Mouse (Mus musculus) liver, embryonic 14.5 days (tissue): ENCODE data around the gene Slc9a6. TPM values are rescaled to one million over a fixed set of nuclear protein-coding genes. Genes with fewer than 3 reads are reported as not detected.
A peak's percentile ranks its signal among the peaks of the same experiment; 100 is the strongest.

ENCODE experiments used
- ATAC-seq: fragments of 200-750 bp; cut with Nextera tagmentation; 2 replicates; pipeline ENCODE4 v1.8.0; 2017; ENCODE audit warnings: moderate number of reproducible peaks, mild to moderate bottlenecking, moderate library complexity; ENCODE audit not compliant: insufficient read depth
- DNase-seq, 3 experiments: peaks; one replicate each; pipeline ENCODE4 v3.0.0-alpha.2; 2012 to 2013; ENCODE audit warnings: low read depth in 3 of 3, low spot score in 3 of 3
- H3K27ac ChIP-seq: fragments of 300-500 bp; sonication (generic); 2 replicates; pipeline ENCODE4 v1.5.1; 2014; ENCODE audit warnings: moderate library complexity, mild to moderate bottlenecking, control low read depth, inconsistent platforms
- H3K27me3 ChIP-seq: fragments of 300-500 bp; sonication (generic); 2 replicates; pipeline ENCODE4 v1.6.1; 2014; ENCODE audit warnings: mild to moderate bottlenecking, low read length, moderate library complexity; ENCODE audit not compliant: control insufficient read depth, insufficient read depth
- H3K36me3 ChIP-seq: fragments of 300-500 bp; sonication (generic); replicated peaks from 2 replicates; pipeline ENCODE4 v1.6.1; 2014; ENCODE audit warnings: low read depth; ENCODE audit not compliant: control insufficient read depth, insufficient read depth
- H3K4me1 ChIP-seq, 2 experiments: fragments of 200-500 bp in 1 of 2; fragments of 300-500 bp in 1 of 2; sonication (generic) in 1 of 2; replicated peaks; 2 replicates each; pipeline ENCODE4 v1.6.1; 2012 to 2014; ENCODE audit warnings: antibody characterized with exemption in 1 of 2, inconsistent platforms in 1 of 2, low read length in 1 of 2; ENCODE audit not compliant: control insufficient read depth in 2 of 2, insufficient read depth in 2 of 2
- H3K4me2 ChIP-seq: fragments of 300-500 bp; sonication (generic); 2 replicates; pipeline ENCODE4 v1.6.1; 2014; ENCODE audit warnings: low read depth, mild to moderate bottlenecking, control low read depth, moderate library complexity
- H3K4me3 ChIP-seq, 2 experiments: fragments of 200-500 bp in 1 of 2; fragments of 300-500 bp in 1 of 2; sonication (generic) in 1 of 2; 2 replicates each; pipeline ENCODE4 v1.5.1; 2012 to 2014; ENCODE audit warnings: low read depth in 2 of 2, low read length in 2 of 2, mild to moderate bottlenecking in 2 of 2, control low read depth in 1 of 2, inconsistent platforms in 1 of 2, moderate library complexity in 1 of 2; ENCODE audit not compliant: insufficient read depth in 1 of 2
- H3K9ac ChIP-seq: fragments of 300-500 bp; sonication (generic); replicated peaks from 2 replicates; pipeline ENCODE4 v1.6.1; 2014; ENCODE audit warnings: mild to moderate bottlenecking, control low read depth, moderate library complexity
- H3K9me3 ChIP-seq: fragments of 300-500 bp; sonication (generic); 2 replicates; pipeline ENCODE4 v1.6.1; 2016; ENCODE audit warnings: low read length, mixed read lengths; ENCODE audit not compliant: control insufficient read depth
- CTCF ChIP-seq: IDR thresholded peaks from 2 replicates; pipeline ENCODE4 v1.5.1; 2016; ENCODE audit warnings: antibody characterized with exemption, low read depth, control low read depth
- EP300 ChIP-seq: IDR thresholded peaks from 2 replicates; pipeline ENCODE4 v1.6.1; 2016; ENCODE audit warnings: antibody characterized with exemption, low read depth
- WGBS: fragments of 180-500 bp; shearing (Covaris S2); extraction: QIAGEN DNeasy Blood & Tissue Kit; methylation state at CpG from one replicate; pipeline ENCODE4 v1.1.7; 2014; ENCODE audit not compliant: insufficient replicate concordance; 5-methylcytosine and 5-hydroxymethylcytosine counted together
- polyA plus RNA-seq, 2 experiments: library from polyadenylated mRNA; depleted of rRNA in 1 of 2; stranded (reverse) in 1 of 2; unstranded in 1 of 2; fragments of >200 nt; fragmentation: Nextera tagmentation in 1 of 2; extraction: Ambion mirVana in 1 of 2; gene quantifications; 2 replicates each; pipeline versions ENCODE4 v1.2.1 to v1.2.3; 2012 to 2014

Gene Slc9a6
- polyA plus RNA-seq (2012; rRNA removed): 2.8 and 3.4 TPM in 2 replicates
- 2.5 and 4.0 TPM in 2 replicates for polyA plus RNA-seq (2014; fragmentation: Nextera tagmentation; extraction: Ambion mirVana)

DNA sequence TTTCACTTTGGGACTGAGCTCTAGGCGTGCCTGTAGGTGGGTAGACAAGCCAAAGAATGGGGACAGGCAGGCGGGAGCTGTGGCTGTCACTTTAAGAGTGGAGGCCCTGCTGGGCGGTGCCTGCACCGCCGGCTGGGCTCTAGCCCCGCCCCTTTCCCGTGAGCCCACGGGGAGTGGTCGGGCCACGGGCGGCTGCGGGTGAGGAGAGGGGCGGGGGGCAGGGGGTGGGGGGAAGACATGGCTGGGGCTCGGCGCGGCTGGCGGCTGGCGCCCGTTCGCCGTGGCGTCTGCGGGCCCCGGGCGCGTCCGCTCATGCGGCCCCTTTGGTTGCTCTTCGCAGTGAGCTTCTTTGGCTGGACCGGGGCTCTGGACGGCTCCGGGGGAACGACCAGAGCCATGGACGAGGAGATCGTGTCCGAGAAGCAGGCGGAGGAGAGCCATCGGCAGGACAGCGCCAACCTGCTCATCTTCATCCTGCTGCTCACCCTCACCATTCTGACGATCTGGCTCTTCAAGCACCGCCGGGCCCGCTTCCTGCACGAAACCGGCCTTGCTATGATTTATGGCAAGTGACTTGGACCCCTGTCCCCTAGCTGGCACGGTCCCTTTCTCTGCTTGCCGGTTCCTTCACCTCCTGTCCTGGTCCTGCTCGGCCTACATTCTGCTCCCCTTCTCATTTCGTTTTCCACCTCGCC lies at the start of gene Slc9a6:
Slc9a6 (plus strand) TSS at position 135 of the 695 bp plus-strand sequence.
- ATAC-seq (peak; percentile 93), DNase-seq (peak; percentile 45 to 60 (median 59))
- Histone ChIP-seq H3K27me3 (no peaks in the 10 kb centered on the region), H3K4me2 (peak within 1 kb of the TSS; percentile 66), H3K27ac (0 out of 2 replicates have a peak within 1 kb of the TSS, but pooled peaks have one; percentile 12), H3K36me3 (no peaks in the 10 kb centered on the region), H3K4me1 (peaks cover 13 to 31% of the 10 kb centered on the region in 2 experiments), H3K9me3 (no peaks in the 10 kb centered on the region), H3K4me3 (peak within 1 kb of the TSS; percentile 79 to 86), H3K9ac (peak within 1 kb of the TSS; percentile 68)
- TF ChIP-seq CTCF: no peak; the same call in 1 of the 2 replicates
- TF ChIP-seq EP300: no peak
- 12% methylated on average over 35 of the region's 50 CpGs for WGBS

DNA sequence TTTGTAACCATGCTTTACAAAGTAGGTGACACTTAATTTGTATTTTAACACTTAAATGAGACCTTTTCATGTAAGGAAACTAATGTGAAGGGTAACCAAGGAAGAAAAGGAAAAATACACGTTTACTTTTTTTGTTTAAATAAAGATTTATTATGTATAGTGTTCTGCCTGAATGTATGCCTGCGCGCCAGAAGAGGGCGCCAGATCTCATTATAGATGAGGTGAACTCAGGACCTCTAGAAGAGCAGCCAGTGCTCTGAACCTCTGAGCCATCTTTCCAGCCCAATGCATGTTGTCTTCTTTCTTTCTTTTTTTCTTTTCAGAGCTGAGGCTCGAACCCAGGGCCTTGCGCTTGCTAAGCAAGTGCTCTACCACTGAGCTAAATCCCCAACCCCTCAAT lies 37.1 kb upstream of the Slc9a6 start:
- H3K27ac ChIP-seq: no peak overlapping the region
- no peaks in the 10 kb centered on the region for H3K36me3 ChIP-seq
- no peak overlapping the region for H3K4me3 ChIP-seq
- H3K4me1 ChIP-seq: no peaks in the 10 kb centered on the region
- no peak overlapping the region for H3K9ac ChIP-seq
- H3K9me3 ChIP-seq: no peaks in the 10 kb centered on the region
- no peaks in the 10 kb centered on the region for H3K27me3 ChIP-seq
- ATAC-seq (no peak), DNase-seq (peak in 1 of 3 experiments; percentile 1)
- WGBS: 9% methylated on average over 6 of the region's 6 CpGs
- TF ChIP-seq CTCF (peak; percentile 65), EP300 (no peak)
- H3K4me2 ChIP-seq: no peak overlapping the region

DNA sequence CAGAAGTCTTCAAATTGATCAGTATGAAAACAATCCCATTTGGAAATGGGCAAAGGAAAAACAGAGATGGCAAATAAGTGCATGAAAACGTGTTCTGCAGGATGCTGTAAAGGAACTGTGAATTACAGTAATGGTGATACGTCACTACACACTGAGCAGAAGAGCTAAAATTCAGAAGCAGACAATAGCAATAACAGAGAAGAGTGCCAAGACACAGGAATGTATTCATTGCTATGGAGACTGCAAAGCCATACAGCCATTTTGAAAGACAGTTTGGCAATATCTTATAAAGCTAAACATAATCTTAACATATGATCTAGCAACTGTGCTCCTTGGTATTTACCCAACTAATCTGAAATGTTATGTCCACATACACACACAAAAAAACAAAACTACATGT lies 31.4 kb upstream of the Slc9a6 start:
- no peak for TF ChIP-seq EP300
- TF ChIP-seq CTCF: no peak

DNA sequence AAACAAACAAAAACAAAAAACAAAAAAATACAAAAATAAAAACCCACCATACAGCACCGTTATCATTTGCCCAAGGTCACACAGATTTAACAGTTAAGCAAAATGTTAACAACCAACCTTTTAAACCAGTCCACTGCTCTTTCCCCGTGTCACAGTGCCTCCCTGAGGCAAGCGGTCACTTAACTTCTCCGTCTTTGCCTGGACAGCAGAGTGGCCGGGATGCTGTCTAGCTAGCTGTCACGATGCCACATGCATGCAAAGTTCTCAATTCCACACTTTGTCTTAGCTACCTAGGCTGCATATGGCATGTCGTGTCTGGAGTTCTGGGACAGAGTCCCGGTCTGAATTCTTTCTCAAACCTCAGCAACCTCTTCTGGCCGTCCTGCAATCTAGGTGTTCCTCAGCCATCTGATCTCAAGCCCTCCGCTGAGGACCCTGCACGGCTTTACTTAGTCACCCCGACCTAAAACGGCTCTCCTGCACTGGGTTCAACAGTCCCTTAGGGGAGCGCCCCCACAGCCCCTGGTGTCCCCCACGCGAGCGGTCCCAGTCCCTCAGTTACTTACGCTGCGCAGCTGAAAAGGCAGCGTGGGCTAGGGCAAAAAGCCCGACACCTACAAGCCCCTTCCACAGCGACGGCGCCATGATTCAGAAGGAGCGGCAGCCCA lies 12.2 kb upstream of the Slc9a6 start:
- ATAC-seq: peak; percentile 52
- H3K9me3 ChIP-seq: no peaks in the 10 kb centered on the region
- no peaks in the 10 kb centered on the region for H3K36me3 ChIP-seq
- H3K9ac ChIP-seq: peak overlapping the region; percentile 81
- WGBS: 8% methylated on average over 25 of the region's 25 CpGs
- peaks cover 0 to 2% of the 10 kb centered on the region in 2 experiments; a peak in 1 of 4 replicates for H3K4me1 ChIP-seq
- H3K27me3 ChIP-seq: no peaks in the 10 kb centered on the region
- peak overlapping the region; percentile 77 to 98 for H3K4me3 ChIP-seq
- peak overlapping the region; percentile 71 for H3K4me2 ChIP-seq
- H3K27ac ChIP-seq: peak overlapping the region; percentile 21
- no peak for DNase-seq
- TF ChIP-seq EP300: no peak
- TF ChIP-seq CTCF: peak; percentile 41

More for the DNA sequence above, 31.4 kb upstream of the Slc9a6 start:
- no peak overlapping the region for H3K27ac ChIP-seq
- no peaks in the 10 kb centered on the region for H3K27me3 ChIP-seq
- no peaks in the 10 kb centered on the region for H3K4me1 ChIP-seq
- H3K4me3 ChIP-seq: no peak overlapping the region
- H3K9me3 ChIP-seq: no peaks in the 10 kb centered on the region
- H3K4me2 ChIP-seq: no peak overlapping the region
- ATAC-seq (no peak), DNase-seq (no peak)
- H3K9ac ChIP-seq: no peak overlapping the region
- no peaks in the 10 kb centered on the region for H3K36me3 ChIP-seq
- WGBS: 69% methylated on average over 2 of the region's 2 CpGs
